Mouse (Mus musculus) layer of hippocampus, adult 9-10 months (tissue): ENCODE data around the gene Mob3c.

ENCODE experiments used
- DNase-seq: peaks from one replicate; pipeline ENCODE4 v3.0.0; 2022; ENCODE audit warnings: low spot score

Mob3c gene

GRCm38 (mm10) chr4:115881183-115881582 lies 53.3 kb downstream of the Mob3c start:
- peak; percentile 32 for DNase-seq

GRCm38 (mm10) chr4:115882195-115882594 lies 54.3 kb downstream of the Mob3c start:
- DNase-seq, result no peak

- no peak for DNase-seq
These were observed 56.1 kb downstream of the Mob3c start, which contains the start of gene Kncn for GRCm38 (mm10) chr4:115884022-115884421. Gene Kncn (plus strand): TSS chr4:115884400.
